Mouse (Mus musculus): ENCODE results near the gene Pou2f1. TPM values are rescaled to one million over a fixed set of nuclear protein-coding genes. Genes with fewer than 3 reads are reported as not detected.

The Pou2f1 gene
- polyA plus RNA-seq, 1 experiment: 6.3 TPM

DNA sequence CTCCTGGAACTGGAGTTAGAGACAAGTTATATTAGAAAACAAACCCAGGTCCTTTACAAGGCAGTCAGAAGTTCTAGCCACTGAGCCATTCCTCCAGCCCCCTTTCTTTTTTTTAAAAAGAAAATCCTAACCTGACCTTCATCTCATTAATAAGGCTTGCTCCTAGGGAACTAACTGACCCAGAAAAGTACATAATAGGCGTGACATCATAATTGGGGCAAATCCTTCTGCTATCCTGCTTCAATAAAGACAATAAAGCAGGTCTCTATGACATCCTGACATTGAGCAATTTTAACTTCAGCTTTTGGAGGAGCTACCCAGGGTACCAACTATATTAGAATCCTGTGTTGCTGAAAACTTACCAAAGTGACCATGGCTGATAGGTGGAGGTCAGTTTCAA is 98.9 kb downstream of the Pou2f1 start:
- no peak for TF ChIP-seq POLR2A (IDR thresholded peaks at IDR 0.05; ENCODE audit: low read depth, low read length)
- TF ChIP-seq CTCF (IDR thresholded peaks at IDR 0.05; ENCODE audit: borderline replicate concordance, insufficient read depth, low read length): no peak
- Histone ChIP-seq H3K4me1 (ENCODE audit: control insufficient read depth, insufficient read depth, low read length) (no peaks in the 10 kb centered on the region), H3K4me3 (ENCODE audit: insufficient read depth, low read length) (no peak overlapping the region), H3K27ac (ENCODE audit: insufficient read depth, low read length) (no peak overlapping the region)

DNA sequence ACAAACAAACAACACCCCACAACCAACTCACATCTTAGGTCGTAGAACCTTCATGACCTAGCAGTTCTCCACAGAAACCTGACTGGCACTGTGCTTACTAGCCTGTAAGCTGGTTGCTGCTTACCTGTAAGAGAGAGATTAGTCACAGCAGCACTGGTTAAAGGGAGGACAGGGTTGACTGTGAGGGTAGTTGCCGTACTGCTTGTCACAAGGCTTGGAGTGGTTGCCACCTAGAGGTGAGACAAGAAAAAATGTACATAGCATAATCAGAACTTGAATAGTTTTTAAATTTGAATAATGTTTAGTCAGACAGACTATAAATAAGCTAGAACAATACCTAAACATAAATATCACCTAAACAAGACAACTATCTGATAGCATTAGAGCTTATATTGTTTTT is 110.8 kb downstream of the Pou2f1 start:
- Histone ChIP-seq H3K4me1 (ENCODE audit: control insufficient read depth, insufficient read depth, low read length) (no peaks in the 10 kb centered on the region), H3K27ac (ENCODE audit: insufficient read depth, low read length) (no peak overlapping the region), H3K4me3 (ENCODE audit: insufficient read depth, low read length) (no peak overlapping the region)
- TF ChIP-seq POLR2A (IDR thresholded peaks at IDR 0.05; ENCODE audit: low read depth, low read length) (no peak), CTCF (IDR thresholded peaks at IDR 0.05; ENCODE audit: borderline replicate concordance, insufficient read depth, low read length) (no peak)

DNA sequence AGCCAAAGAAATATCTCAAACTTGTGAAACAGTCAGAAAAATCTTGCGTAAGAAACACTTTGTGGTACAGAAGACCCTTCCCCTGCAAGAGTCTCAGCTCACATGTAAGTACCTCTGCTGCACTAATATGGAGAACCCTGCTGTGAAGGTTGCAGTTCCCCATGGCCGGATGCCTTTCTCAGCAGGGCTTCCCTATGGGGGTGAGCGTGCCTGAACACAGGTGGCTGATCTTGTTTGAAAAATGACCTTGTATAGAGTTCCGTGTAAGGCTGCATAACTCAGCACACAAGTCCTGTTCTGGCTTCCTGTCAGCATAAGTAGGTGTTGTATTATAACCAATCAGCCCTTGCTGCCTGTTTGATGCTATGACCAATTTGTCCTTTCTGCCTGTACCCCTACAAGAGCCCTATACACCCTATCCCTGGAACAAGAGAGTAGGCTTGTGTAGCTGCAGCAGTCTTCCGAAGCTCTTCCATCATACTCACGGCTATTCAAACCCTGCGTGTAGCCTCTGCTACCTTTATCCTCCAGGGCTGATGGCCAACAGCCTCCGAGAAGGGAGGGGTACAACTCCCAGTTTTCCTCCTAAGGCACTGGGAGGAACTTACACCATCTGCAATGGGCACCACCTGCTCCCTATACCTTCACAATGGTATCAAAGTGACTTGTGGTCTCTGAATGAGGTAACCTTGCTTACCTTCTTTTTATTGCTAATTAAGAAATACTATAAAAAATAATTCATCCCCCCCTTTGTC is 120.2 kb downstream of the Pou2f1 start:
- Histone ChIP-seq H3K4me1 (ENCODE audit: control insufficient read depth, insufficient read depth, low read length) (no peaks in the 10 kb centered on the region), H3K4me3 (ENCODE audit: insufficient read depth, low read length) (no peak overlapping the region), H3K27ac (ENCODE audit: insufficient read depth, low read length) (no peak overlapping the region)
- TF ChIP-seq CTCF (IDR thresholded peaks at IDR 0.05; ENCODE audit: borderline replicate concordance, insufficient read depth, low read length) (no peak), POLR2A (IDR thresholded peaks at IDR 0.05; ENCODE audit: low read depth, low read length) (no peak)

DNA sequence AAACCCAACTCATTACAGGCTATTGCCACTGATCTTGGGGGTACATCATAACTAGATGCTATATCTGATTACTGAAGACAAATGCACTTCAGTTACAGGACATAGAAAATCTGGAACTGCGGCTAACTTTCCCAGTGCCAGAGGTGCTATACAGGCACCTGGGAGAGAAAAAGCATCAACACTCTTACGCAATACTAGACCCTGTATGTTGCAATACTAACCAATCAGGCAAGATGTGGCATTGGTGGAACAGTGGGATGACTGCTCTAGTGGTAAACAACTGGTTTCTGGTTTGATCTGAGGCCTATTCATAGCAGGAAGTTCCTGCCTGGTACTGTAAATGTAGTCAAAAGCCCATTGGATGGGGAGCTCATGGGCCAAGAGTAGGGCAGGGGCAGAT is 123.7 kb downstream of the Pou2f1 start:
- no peaks in the 10 kb centered on the region for H3K4me1 ChIP-seq (ENCODE audit: control insufficient read depth, insufficient read depth, low read length)
- no peak overlapping the region for H3K4me3 ChIP-seq (ENCODE audit: insufficient read depth, low read length)
- H3K27ac ChIP-seq (ENCODE audit: insufficient read depth, low read length): no peak overlapping the region
- TF ChIP-seq CTCF (IDR thresholded peaks at IDR 0.05; ENCODE audit: borderline replicate concordance, insufficient read depth, low read length) (no peak), POLR2A (IDR thresholded peaks at IDR 0.05; ENCODE audit: low read depth, low read length) (no peak)

DNA sequence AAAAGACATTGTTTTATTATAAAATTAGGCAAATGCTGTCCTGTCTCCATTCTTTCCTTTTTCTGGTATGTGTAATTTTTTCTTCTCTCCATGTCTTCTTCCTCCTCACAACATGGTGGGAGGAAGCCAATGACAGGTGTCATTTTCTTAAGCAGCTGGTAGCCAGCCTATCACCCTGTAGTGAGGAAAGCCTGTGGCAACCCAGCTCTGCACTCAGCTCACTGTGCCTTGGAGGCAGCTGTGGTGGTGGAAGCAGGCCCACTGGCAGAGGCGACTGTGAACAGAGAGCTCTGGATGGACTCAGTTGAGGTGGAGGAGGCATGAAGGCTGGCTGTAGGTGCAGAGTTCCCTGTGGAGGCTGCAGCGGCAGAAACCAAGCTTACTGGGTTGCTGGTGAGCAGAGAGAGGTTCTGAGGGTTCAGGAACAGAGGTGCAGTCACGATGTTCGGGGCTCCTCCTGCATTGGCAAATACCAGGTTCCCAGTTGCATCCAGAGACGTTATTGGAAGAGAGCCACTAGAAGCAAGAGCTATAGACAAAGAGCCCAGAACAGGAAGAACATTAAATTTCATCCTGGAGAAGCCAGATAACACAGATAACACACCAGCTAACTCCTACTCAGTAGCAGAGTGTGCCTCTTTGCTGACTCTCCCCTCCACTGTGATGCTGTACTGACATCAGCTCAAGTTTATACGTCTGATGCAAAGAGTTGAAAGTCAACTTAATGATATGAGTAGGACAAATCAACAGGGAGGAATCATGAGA is 126.8 kb downstream of the Pou2f1 start:
- H3K27ac ChIP-seq (ENCODE audit: insufficient read depth, low read length): no peak overlapping the region
- H3K4me3 ChIP-seq (ENCODE audit: insufficient read depth, low read length): no peak overlapping the region
- H3K4me1 ChIP-seq (ENCODE audit: control insufficient read depth, insufficient read depth, low read length): no peaks in the 10 kb centered on the region
- no peak for TF ChIP-seq POLR2A (IDR thresholded peaks at IDR 0.05; ENCODE audit: low read depth, low read length)
- no peak for TF ChIP-seq CTCF (IDR thresholded peaks at IDR 0.05; ENCODE audit: borderline replicate concordance, insufficient read depth, low read length)

DNA sequence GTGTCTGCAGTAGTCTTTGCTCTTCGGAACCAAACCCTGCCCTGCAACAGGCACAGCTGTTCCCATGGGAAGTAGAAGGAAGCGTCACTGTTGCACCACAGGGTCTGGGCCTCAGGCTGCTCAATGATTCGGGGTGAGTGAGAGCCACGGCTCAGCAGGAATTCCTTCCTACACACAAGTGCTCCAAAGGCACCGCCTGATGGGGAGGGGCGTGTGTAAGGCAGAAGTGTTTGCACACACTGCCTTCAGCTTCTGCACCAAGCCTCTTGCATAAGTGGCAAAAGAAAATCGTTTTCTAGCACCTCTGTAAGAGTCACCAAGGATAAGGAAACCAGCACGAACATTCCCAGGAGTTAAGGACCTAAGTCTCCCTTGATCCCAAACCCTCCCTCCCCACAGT is 127.8 kb downstream of the Pou2f1 start:
- TF ChIP-seq POLR2A (IDR thresholded peaks at IDR 0.05; ENCODE audit: low read depth, low read length) (no peak), CTCF (IDR thresholded peaks at IDR 0.05; ENCODE audit: borderline replicate concordance, insufficient read depth, low read length) (no peak)
- no peak overlapping the region for H3K4me3 ChIP-seq (ENCODE audit: insufficient read depth, low read length)
- H3K4me1 ChIP-seq (ENCODE audit: control insufficient read depth, insufficient read depth, low read length): no peaks in the 10 kb centered on the region
- no peak overlapping the region for H3K27ac ChIP-seq (ENCODE audit: insufficient read depth, low read length)

DNA sequence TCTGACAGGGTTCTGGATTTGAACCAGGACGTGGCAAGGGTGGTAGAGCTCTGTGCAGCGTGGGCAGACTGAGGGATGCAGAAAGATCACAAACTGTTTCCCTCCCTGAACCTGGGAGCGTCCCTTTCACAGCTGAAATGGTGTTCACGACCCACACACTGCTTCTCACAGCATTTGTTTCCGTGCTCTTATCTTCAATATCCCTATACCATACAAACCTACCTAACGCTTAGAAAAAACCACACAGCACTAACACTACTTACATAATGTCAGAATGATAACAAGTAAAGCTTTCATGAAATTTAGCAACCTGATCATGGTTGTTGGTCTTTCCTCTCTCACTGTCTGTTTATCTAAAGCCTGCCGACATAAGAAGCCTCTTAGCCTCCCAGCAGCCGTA is 133.8 kb downstream of the Pou2f1 start:
- Histone ChIP-seq H3K4me3 (ENCODE audit: insufficient read depth, low read length) (no peak overlapping the region), H3K4me1 (ENCODE audit: control insufficient read depth, insufficient read depth, low read length) (peaks cover 6% of the 10 kb centered on the region; the same call in 1 of the 2 replicates), H3K27ac (ENCODE audit: insufficient read depth, low read length) (no peak overlapping the region)
- no peak for TF ChIP-seq CTCF (IDR thresholded peaks at IDR 0.05; ENCODE audit: borderline replicate concordance, insufficient read depth, low read length)
- TF ChIP-seq POLR2A (IDR thresholded peaks at IDR 0.05; ENCODE audit: low read depth, low read length): no peak

DNA sequence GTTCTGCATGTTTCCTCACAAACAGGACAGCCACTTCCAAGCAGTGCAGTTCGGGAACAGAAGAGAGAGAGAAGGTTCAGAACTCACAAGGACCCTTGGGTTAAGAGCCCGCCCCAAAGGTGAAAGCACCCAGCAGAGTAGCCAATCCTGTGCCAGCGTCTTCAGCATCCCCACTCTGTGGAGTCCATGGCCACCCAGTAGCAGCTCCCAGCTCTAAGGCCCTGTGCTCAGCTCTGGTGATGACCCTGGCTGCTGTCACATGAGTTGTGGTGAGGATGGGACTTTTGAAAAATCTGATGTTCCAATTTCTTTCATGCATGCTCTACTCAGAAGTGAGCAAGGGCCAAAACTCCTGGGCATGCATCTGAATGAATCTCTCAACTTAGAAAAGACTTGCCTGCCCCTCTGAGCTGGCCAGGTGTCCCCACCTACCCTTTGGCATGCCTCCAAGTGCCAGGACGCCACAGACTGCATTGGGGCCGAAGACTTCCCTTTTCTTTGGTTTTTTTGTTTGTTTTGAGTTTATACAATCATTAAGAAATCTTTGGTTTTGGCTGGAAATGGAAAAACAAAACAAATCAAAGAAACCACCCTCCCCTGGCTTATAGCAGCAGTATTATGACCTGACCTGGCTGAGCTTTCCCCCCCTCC is 135.7 kb downstream of the Pou2f1 start:
- TF ChIP-seq POLR2A (IDR thresholded peaks at IDR 0.05; ENCODE audit: low read depth, low read length) (no peak), CTCF (IDR thresholded peaks at IDR 0.05; ENCODE audit: borderline replicate concordance, insufficient read depth, low read length) (no peak)
- Histone ChIP-seq H3K4me1 (ENCODE audit: control insufficient read depth, insufficient read depth, low read length) (peaks cover 6% of the 10 kb centered on the region; the same call in 1 of the 2 replicates), H3K27ac (ENCODE audit: insufficient read depth, low read length) (no peak overlapping the region), H3K4me3 (ENCODE audit: insufficient read depth, low read length) (no peak overlapping the region)

DNA sequence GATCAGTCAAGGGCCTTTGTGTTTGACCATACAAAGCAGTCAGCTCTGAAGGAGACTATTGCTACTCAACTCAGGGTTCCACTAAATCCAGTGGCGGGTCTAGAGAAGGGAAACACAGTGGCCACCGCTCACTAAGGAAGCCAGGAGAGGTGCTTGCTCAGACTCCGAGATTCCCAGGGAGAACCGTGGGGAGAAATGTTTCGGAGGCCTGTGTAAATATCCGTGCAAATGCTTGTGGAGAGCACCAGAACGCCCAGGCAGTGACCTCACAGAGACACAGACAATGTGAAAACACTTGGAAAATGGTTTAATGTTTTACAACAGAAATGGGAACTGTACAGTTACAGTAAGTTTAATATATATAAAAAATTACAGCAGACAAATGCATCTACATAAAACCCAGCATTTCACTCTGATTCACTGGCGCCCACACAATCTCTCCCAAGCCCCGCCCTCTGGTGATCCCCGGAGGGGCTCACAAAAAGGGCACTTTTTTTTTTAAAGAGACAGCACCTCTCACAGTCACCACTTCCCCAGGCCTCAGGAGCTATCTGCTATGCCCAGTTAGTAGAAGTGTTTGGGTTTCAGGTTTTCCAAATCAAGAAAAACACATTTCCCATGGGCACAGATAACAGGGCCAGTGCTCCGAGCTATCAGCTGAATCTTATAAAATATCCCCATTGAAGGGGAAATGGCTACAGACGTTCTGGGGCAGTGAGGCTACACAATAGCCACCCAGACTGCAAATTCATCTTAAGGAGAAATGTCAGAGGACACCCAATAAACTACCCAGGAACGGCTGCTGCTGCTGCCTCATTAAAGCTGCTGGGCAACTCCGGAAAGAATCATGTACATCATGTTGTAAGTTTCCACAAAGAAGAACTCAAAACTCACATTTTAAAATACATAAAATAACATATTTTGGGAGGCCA is 137.3 kb downstream of the Pou2f1 start:
- TF ChIP-seq CTCF (IDR thresholded peaks at IDR 0.05; ENCODE audit: borderline replicate concordance, insufficient read depth, low read length) (no peak), POLR2A (IDR thresholded peaks at IDR 0.05; ENCODE audit: low read depth, low read length) (no peak)
- peak overlapping the region; percentile 63 for H3K27ac ChIP-seq (ENCODE audit: insufficient read depth, low read length)
- no peak overlapping the region for H3K4me3 ChIP-seq (ENCODE audit: insufficient read depth, low read length)

More for the DNA sequence above, 137.3 kb downstream of the Pou2f1 start:
- H3K4me1 ChIP-seq (ENCODE audit: control insufficient read depth, insufficient read depth, low read length): peaks cover 6% of the 10 kb centered on the region; the same call in 1 of the 2 replicates

Data from embryonic fibroblast, embryonic 13.5 days (primary cell).